Mouse (Mus musculus) liver, adult 2 months (tissue): ENCODE results near the gene Maip1. TPM values are rescaled to one million over a fixed set of nuclear protein-coding genes. Genes with fewer than 3 reads are reported as not detected.
A peak's percentile ranks its signal among the peaks of the same experiment; 100 is the strongest.

ENCODE experiments used
- DNase-seq: peaks from one replicate; pipeline ENCODE4 v3.0.0-alpha.2; 2011; ENCODE audit warnings: low read depth, low spot score; ENCODE audit errors: extremely low read depth
- H3K27ac ChIP-seq: fragments of 200-500 bp; replicated peaks from 2 replicates; pipeline ENCODE4 v1.5.1; 2012; ENCODE audit warnings: low read depth, mild to moderate bottlenecking, control low read depth, inconsistent platforms, low read length; ENCODE audit not compliant: insufficient read depth
- H3K27me3 ChIP-seq: fragments of 200-500 bp; 2 replicates; pipeline ENCODE4 v1.6.1; 2012; ENCODE audit warnings: mild to moderate bottlenecking, moderate library complexity, low read length, inconsistent platforms; ENCODE audit not compliant: control insufficient read depth, insufficient read depth
- H3K36me3 ChIP-seq: fragments of 200-500 bp; 2 replicates; pipeline ENCODE4 v1.6.1; 2012; ENCODE audit warnings: low read length, inconsistent platforms; ENCODE audit not compliant: control insufficient read depth, insufficient read depth
- H3K4me1 ChIP-seq: fragments of 200-500 bp; 2 replicates; pipeline ENCODE4 v1.6.1; 2011; ENCODE audit warnings: low read length; ENCODE audit not compliant: control insufficient read depth, insufficient read depth
- H3K4me3 ChIP-seq: fragments of 200-500 bp; 2 replicates; pipeline ENCODE4 v1.5.1; 2011; ENCODE audit warnings: low read depth, mild to moderate bottlenecking, control low read depth, low read length, moderate library complexity; ENCODE audit not compliant: insufficient read depth
- H3K79me2 ChIP-seq: fragments of 200-500 bp; 2 replicates; pipeline ENCODE4 v1.6.1; 2012; ENCODE audit warnings: inconsistent platforms, mild to moderate bottlenecking, low read length, moderate library complexity; ENCODE audit not compliant: control insufficient read depth, insufficient read depth
- H3K9ac ChIP-seq: fragments of 200-500 bp; 2 replicates; pipeline ENCODE4 v1.6.1; 2012; ENCODE audit warnings: low read depth, mild to moderate bottlenecking, control low read depth, inconsistent platforms, low read length
- CTCF ChIP-seq: fragments of 200-500 bp; IDR thresholded peaks from 2 replicates; pipeline ENCODE4 v1.5.1; 2011; ENCODE audit warnings: low read depth, low read length, control low read depth
- POLR2A ChIP-seq: fragments of 200-500 bp; IDR thresholded peaks from 2 replicates; pipeline ENCODE4 v1.6.1; 2011; ENCODE audit warnings: low read length, control low read depth; ENCODE audit not compliant: insufficient read depth; ENCODE audit errors: extremely low read depth
- WGBS: fragments of 180-500 bp; shearing (Covaris S2); methylation state at CpG from one replicate; pipeline ENCODE4 v1.1.7; 2018; 5-methylcytosine and 5-hydroxymethylcytosine counted together
- polyA plus RNA-seq: library from polyadenylated mRNA; depleted of rRNA; stranded (reverse); fragments of >200 nt; gene quantifications from 2 replicates; pipeline ENCODE4 v1.2.3, GENCODE M21; 2012
- total RNA-seq: library from RNA; depleted of rRNA; stranded (reverse); fragments of >200 nt; gene quantifications from 2 replicates; pipeline ENCODE4 v1.2.3, GENCODE M21; 2014

Maip1 gene
- total and polyA plus RNA-seq, 2 experiments, result 3.8 to 7.2 TPM

DNA sequence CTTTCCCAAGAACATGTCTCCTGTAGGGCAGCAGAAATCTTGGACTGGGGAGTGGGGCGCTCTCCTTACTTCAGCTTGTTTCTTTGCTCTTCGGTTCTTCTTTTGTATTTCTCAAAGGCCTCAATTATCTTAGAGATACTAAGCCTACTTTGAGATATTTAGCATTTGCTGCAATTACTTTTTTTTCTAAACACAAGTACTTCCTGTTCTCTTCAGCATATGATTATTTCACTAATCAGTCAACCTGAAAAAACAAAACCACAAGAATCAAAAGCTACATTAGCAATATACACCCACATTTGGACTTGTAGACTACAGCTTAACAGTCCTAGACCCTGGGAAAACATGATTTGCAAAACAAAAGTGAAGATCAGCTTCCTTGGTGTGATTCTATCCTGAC is 30.9 kb upstream of the Maip1 start:
- WGBS, result 90% methylated on average over 2 of the region's 2 CpGs
- no peaks in the 10 kb centered on the region for H3K27me3 ChIP-seq
- H3K9ac ChIP-seq, result no peak overlapping the region
- H3K27ac ChIP-seq, result no peak overlapping the region
- peaks cover 3% of the 10 kb centered on the region; the same call in 1 of the 2 replicates for H3K36me3 ChIP-seq
- DNase-seq, result no peak
- no peak for TF ChIP-seq CTCF
- no peak for TF ChIP-seq POLR2A
- peaks cover 8% of the 10 kb centered on the region; the same call in 1 of the 2 replicates for H3K79me2 ChIP-seq
- H3K4me3 ChIP-seq, result no peak overlapping the region
- H3K4me1 ChIP-seq, result peaks cover 10% of the 10 kb centered on the region; the same call in 1 of the 2 replicates

GRCm38 (mm10) chr1:57376806-57377205 is 29.3 kb upstream of the Maip1 start:
- WGBS, result 75% methylated on average over 6 of the region's 6 CpGs
- Histone ChIP-seq H3K4me1 (peaks cover 10% of the 10 kb centered on the region; the same call in 1 of the 2 replicates), H3K9ac (no peak overlapping the region), H3K27ac (no peak overlapping the region), H3K27me3 (no peaks in the 10 kb centered on the region), H3K4me3 (no peak overlapping the region), H3K36me3 (peaks cover 3% of the 10 kb centered on the region; the same call in 1 of the 2 replicates), H3K79me2 (peaks cover 8% of the 10 kb centered on the region; the same call in 1 of the 2 replicates)
- TF ChIP-seq POLR2A, result no peak
- no peak for TF ChIP-seq CTCF
- DNase-seq, result no peak

DNA sequence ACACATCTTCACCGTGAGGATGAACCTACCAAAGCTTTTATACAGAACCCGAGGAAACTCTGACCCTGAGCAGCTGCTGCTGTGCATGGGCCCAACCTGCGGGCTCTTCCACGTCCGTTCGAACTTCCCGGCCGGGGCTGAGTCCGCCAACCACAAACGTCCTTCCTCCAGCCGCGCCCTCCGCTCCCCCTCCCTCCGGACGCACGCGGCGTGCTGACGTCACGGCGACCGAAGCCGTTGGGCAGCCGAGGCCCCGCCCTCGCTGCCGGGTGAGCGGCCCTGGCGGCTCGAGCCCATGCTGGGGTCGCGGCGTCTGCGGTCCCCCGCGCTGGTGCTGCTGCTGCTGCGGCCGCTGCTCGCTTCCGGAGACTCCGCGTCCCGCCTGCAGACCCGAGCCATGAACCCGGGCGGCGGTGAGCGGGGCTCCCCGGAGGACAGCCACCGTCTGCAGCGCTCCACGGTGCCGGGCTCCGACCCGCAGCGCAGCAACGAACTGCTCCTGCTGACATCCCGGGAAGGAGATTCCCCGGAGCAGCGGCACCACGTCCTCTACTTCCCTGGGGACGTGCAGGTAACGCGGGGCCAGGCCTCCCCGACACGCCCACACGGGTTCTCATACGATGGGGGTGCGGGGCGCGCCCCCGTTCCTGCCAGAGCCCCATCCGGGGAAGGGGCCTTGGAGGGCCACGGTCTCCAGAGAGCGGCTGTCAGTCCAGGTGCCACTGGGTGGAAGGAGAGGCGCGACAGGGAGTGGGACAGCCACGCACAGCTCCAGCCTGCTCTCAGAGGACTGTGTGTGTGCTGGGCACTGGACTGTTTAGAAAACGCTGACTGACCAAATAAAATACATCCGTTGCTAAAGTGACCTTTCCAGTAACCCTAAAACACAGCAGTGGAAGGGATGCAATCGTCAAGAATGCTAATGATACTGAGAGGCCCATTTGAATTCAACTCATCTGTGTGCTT is 28.5 kb upstream of the Maip1 start, which contains the start of gene 1700066M21Rik:
Gene 1700066M21Rik, plus strand, starts transcription at position 245 of the 966 bp plus-strand sequence.
- H3K27ac ChIP-seq, result peak within 1 kb of the TSS; percentile 87
- H3K9ac ChIP-seq, result peak within 1 kb of the TSS; percentile 97
- TF ChIP-seq CTCF, result no peak
- TF ChIP-seq POLR2A, result peak; percentile 66; the same call in 1 of the 2 replicates
- peaks cover 8% of the 10 kb centered on the region; the same call in 1 of the 2 replicates for H3K4me1 ChIP-seq
- under 1% methylated on average over 81 of the region's 81 CpGs for WGBS
- no peaks in the 10 kb centered on the region for H3K27me3 ChIP-seq
- H3K79me2 ChIP-seq, result peaks cover 8% of the 10 kb centered on the region; the same call in 1 of the 2 replicates
- H3K36me3 ChIP-seq, result peaks cover 3% of the 10 kb centered on the region; the same call in 1 of the 2 replicates
- peak; percentile 70 for DNase-seq
- H3K4me3 ChIP-seq, result peak within 1 kb of the TSS; percentile 98

- H3K79me2 ChIP-seq, result no peaks in the 10 kb centered on the region; the same call in 1 of the 2 replicates
- peaks cover 6% of the 10 kb centered on the region for H3K36me3 ChIP-seq
- no peak for DNase-seq
- H3K27me3 ChIP-seq, result no peaks in the 10 kb centered on the region
- H3K4me1 ChIP-seq, result peaks cover 9% of the 10 kb centered on the region; the same call in 1 of the 2 replicates
- H3K4me3 ChIP-seq, result no peak overlapping the region
- TF ChIP-seq CTCF, result no peak
- TF ChIP-seq POLR2A, result no peak
- H3K27ac ChIP-seq, result no peak overlapping the region
- H3K9ac ChIP-seq, result no peak overlapping the region
Measured at GRCm38 (mm10) chr1:57386519-57386918, 19.6 kb upstream of the Maip1 start.

GRCm38 (mm10) chr1:57387876-57388275 is 18.3 kb upstream of the Maip1 start:
- Histone ChIP-seq H3K36me3 (peaks cover 6% of the 10 kb centered on the region), H3K27me3 (no peaks in the 10 kb centered on the region), H3K27ac (no peak overlapping the region), H3K4me1 (peaks cover 18% of the 10 kb centered on the region), H3K4me3 (no peak overlapping the region), H3K9ac (no peak overlapping the region), H3K79me2 (no peaks in the 10 kb centered on the region; the same call in 1 of the 2 replicates)
- TF ChIP-seq POLR2A, result no peak
- no peak for TF ChIP-seq CTCF
- DNase-seq, result no peak
- 56% methylated on average over 2 of the region's 2 CpGs for WGBS
